Mouse (Mus musculus): ENCODE data around the gene Tubgcp6. TPM values are rescaled to one million over a fixed set of nuclear protein-coding genes. Genes with fewer than 3 reads are reported as not detected.
A peak's percentile ranks its signal among the peaks of the same experiment; 100 is the strongest.

The Tubgcp6 gene
- polyA plus RNA-seq, 1 experiment, result 21.1 TPM

- peak within 1 kb of the TSS; percentile 71 for H3K4me3 ChIP-seq (ENCODE audit: low read depth, low read length)
- no peaks in the 10 kb centered on the region for H3K36me3 ChIP-seq (ENCODE audit: control insufficient read depth, insufficient read depth, low read length, poor library complexity, severe bottlenecking)
- H3K9ac ChIP-seq (ENCODE audit: low read depth, poor library complexity, severe bottlenecking), result peak within 1 kb of the TSS; percentile 81
- H3K9me3 ChIP-seq (replicated peaks; ENCODE audit: control insufficient read depth, insufficient read depth, low read length, poor library complexity, severe bottlenecking), result no peaks in the 10 kb centered on the region
- TF ChIP-seq EP300 (IDR thresholded peaks at IDR 0.05; ENCODE audit: insufficient read depth, low read depth, low read length) (no peak), POLR2A (IDR thresholded peaks at IDR 0.05; ENCODE audit: insufficient read depth, low read length) (no peak), CTCF (IDR thresholded peaks at IDR 0.05; ENCODE audit: low read depth, low read length) (no peak)
- peak within 1 kb of the TSS; percentile 55; the same call in 1 of the 2 replicates for H3K27ac ChIP-seq (ENCODE audit: insufficient read depth, low read length)
- H3K4me1 ChIP-seq (ENCODE audit: control insufficient read depth, insufficient read depth, low read length), result no peaks in the 10 kb centered on the region
- H3K27me3 ChIP-seq (ENCODE audit: control insufficient read depth, insufficient read depth, low read length, poor library complexity, severe bottlenecking), result no peaks in the 10 kb centered on the region
These were observed 17.8 kb upstream of the Tubgcp6 start, which contains the start of gene Mapk12 for GRCm38 (mm10) chr15:89140659-89141252. TSS of gene Mapk12 (minus strand) at chr15:89140703.

- TF ChIP-seq POLR2A (IDR thresholded peaks at IDR 0.05; ENCODE audit: insufficient read depth, low read length), result no peak
- TF ChIP-seq EP300 (IDR thresholded peaks at IDR 0.05; ENCODE audit: insufficient read depth, low read depth, low read length), result no peak
- no peak for TF ChIP-seq CTCF (IDR thresholded peaks at IDR 0.05; ENCODE audit: low read depth, low read length)
- H3K4me1 ChIP-seq (ENCODE audit: control insufficient read depth, insufficient read depth, low read length), result no peaks in the 10 kb centered on the region
- H3K9ac ChIP-seq (ENCODE audit: low read depth, poor library complexity, severe bottlenecking), result peak overlapping the region; percentile 81
- H3K9me3 ChIP-seq (replicated peaks; ENCODE audit: control insufficient read depth, insufficient read depth, low read length, poor library complexity, severe bottlenecking), result no peaks in the 10 kb centered on the region
- peak overlapping the region; percentile 71 for H3K4me3 ChIP-seq (ENCODE audit: low read depth, low read length)
- no peak overlapping the region for H3K27ac ChIP-seq (ENCODE audit: insufficient read depth, low read length)
- H3K36me3 ChIP-seq (ENCODE audit: control insufficient read depth, insufficient read depth, low read length, poor library complexity, severe bottlenecking), result no peaks in the 10 kb centered on the region
- H3K27me3 ChIP-seq (ENCODE audit: control insufficient read depth, insufficient read depth, low read length, poor library complexity, severe bottlenecking), result no peaks in the 10 kb centered on the region
These were observed 17.2 kb upstream of the Tubgcp6 start for GRCm38 (mm10) chr15:89140048-89140658.

- Histone ChIP-seq H3K27ac (ENCODE audit: insufficient read depth, low read length) (no peak overlapping the region), H3K9ac (ENCODE audit: low read depth, poor library complexity, severe bottlenecking) (no peak overlapping the region), H3K4me3 (ENCODE audit: low read depth, low read length) (no peak overlapping the region), H3K9me3 (replicated peaks; ENCODE audit: control insufficient read depth, insufficient read depth, low read length, poor library complexity, severe bottlenecking) (no peaks in the 10 kb centered on the region), H3K27me3 (ENCODE audit: control insufficient read depth, insufficient read depth, low read length, poor library complexity, severe bottlenecking) (no peaks in the 10 kb centered on the region), H3K36me3 (ENCODE audit: control insufficient read depth, insufficient read depth, low read length, poor library complexity, severe bottlenecking) (no peaks in the 10 kb centered on the region), H3K4me1 (ENCODE audit: control insufficient read depth, insufficient read depth, low read length) (no peaks in the 10 kb centered on the region)
- no peak for TF ChIP-seq POLR2A (IDR thresholded peaks at IDR 0.05; ENCODE audit: insufficient read depth, low read length)
- TF ChIP-seq CTCF (IDR thresholded peaks at IDR 0.05; ENCODE audit: low read depth, low read length), result no peak
- no peak for TF ChIP-seq EP300 (IDR thresholded peaks at IDR 0.05; ENCODE audit: insufficient read depth, low read depth, low read length)
These were observed 15.6 kb upstream of the Tubgcp6 start for GRCm38 (mm10) chr15:89138531-89138930.

DNA sequence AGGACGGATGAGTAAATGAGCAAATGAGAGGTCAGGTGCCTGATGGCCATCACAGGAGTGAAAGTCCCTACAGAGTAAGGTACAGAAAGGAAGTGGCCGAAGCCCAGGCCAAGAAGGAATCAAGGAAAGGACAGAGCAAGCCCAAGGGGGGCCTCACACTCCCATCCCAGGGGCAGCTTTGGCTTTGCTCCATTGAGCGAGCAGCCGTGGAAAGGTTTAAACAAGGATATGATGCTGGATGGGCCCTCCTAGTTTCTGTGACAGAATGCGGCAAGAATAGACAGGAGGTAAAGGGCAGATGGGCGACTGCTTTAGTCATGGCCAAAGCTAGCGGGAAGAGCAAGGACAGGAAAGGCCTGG is 15.1 kb upstream of the Tubgcp6 start:
- Histone ChIP-seq H3K4me3 (ENCODE audit: low read depth, low read length) (no peak overlapping the region), H3K9ac (ENCODE audit: low read depth, poor library complexity, severe bottlenecking) (no peak overlapping the region), H3K9me3 (replicated peaks; ENCODE audit: control insufficient read depth, insufficient read depth, low read length, poor library complexity, severe bottlenecking) (no peaks in the 10 kb centered on the region), H3K36me3 (ENCODE audit: control insufficient read depth, insufficient read depth, low read length, poor library complexity, severe bottlenecking) (no peaks in the 10 kb centered on the region), H3K27ac (ENCODE audit: insufficient read depth, low read length) (no peak overlapping the region), H3K27me3 (ENCODE audit: control insufficient read depth, insufficient read depth, low read length, poor library complexity, severe bottlenecking) (no peaks in the 10 kb centered on the region), H3K4me1 (ENCODE audit: control insufficient read depth, insufficient read depth, low read length) (no peaks in the 10 kb centered on the region)
- TF ChIP-seq CTCF (IDR thresholded peaks at IDR 0.05; ENCODE audit: low read depth, low read length) (no peak), EP300 (IDR thresholded peaks at IDR 0.05; ENCODE audit: insufficient read depth, low read depth, low read length) (no peak), POLR2A (IDR thresholded peaks at IDR 0.05; ENCODE audit: insufficient read depth, low read length) (no peak)

- no peak for TF ChIP-seq CTCF (IDR thresholded peaks at IDR 0.05; ENCODE audit: low read depth, low read length)
- no peak for TF ChIP-seq EP300 (IDR thresholded peaks at IDR 0.05; ENCODE audit: insufficient read depth, low read depth, low read length)
- no peak for TF ChIP-seq POLR2A (IDR thresholded peaks at IDR 0.05; ENCODE audit: insufficient read depth, low read length)
- H3K27ac ChIP-seq (ENCODE audit: insufficient read depth, low read length), result no peak overlapping the region
- no peak overlapping the region for H3K4me3 ChIP-seq (ENCODE audit: low read depth, low read length)
- H3K27me3 ChIP-seq (ENCODE audit: control insufficient read depth, insufficient read depth, low read length, poor library complexity, severe bottlenecking), result no peaks in the 10 kb centered on the region
- H3K4me1 ChIP-seq (ENCODE audit: control insufficient read depth, insufficient read depth, low read length), result no peaks in the 10 kb centered on the region
- no peaks in the 10 kb centered on the region for H3K9me3 ChIP-seq (replicated peaks; ENCODE audit: control insufficient read depth, insufficient read depth, low read length, poor library complexity, severe bottlenecking)
- H3K9ac ChIP-seq (ENCODE audit: low read depth, poor library complexity, severe bottlenecking), result no peak overlapping the region
- no peaks in the 10 kb centered on the region for H3K36me3 ChIP-seq (ENCODE audit: control insufficient read depth, insufficient read depth, low read length, poor library complexity, severe bottlenecking)
These were observed 14.6 kb upstream of the Tubgcp6 start for GRCm38 (mm10) chr15:89137378-89138045.

All from ES-Bruce4 (cell line).